Mouse (Mus musculus) G1E-ER4 (cell line): ENCODE data around the gene Iqgap1. TPM values are rescaled to one million over a fixed set of nuclear protein-coding genes. Genes with fewer than 3 reads are reported as not detected.

ENCODE experiments used
- GATA1 ChIP-seq: IDR thresholded peaks from one replicate; pipeline ENCODE4 v1.8.0; 2012; ENCODE audit warnings: low read length, inconsistent platforms
- polyA plus RNA-seq: library from polyadenylated mRNA; stranded (reverse); fragments of >175 nt; gene quantifications from 2 replicates; pipeline ENCODE4 v1.2.3, GENCODE M21; 2012

Gene Iqgap1
- polyA plus RNA-seq = 12.6 and 12.7 TPM in 2 replicates

DNA sequence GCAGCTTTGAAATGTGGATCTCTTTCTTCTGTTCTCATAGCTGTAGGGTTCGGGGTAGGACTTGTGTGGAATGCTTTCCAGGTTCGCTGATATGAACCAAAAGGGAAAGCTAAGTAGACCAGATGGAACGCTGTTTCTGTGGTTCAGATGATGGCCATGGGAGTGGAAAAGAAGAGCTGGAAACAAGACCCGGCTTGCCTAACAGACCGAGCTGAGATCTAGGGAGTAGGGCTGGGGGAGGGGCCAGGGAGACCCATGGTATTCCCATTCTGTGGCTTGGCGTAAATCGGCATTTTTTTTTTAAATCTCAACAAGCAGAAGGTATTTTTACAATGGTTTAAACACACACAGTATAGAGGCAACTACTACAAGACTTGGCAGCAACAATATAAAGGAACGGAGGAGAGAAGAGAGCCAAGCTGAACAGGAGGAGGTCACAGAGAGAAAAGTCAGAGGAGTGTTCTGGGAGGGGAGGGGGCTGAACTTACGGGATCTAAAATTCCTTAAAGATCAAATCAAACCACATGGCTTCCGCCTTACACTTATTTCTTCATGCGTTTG is at the start of gene Iqgap1:
Gene Iqgap1 (minus strand): TSS at position 132 of the 561 bp plus-strand sequence.
- no peak for TF ChIP-seq GATA1

DNA sequence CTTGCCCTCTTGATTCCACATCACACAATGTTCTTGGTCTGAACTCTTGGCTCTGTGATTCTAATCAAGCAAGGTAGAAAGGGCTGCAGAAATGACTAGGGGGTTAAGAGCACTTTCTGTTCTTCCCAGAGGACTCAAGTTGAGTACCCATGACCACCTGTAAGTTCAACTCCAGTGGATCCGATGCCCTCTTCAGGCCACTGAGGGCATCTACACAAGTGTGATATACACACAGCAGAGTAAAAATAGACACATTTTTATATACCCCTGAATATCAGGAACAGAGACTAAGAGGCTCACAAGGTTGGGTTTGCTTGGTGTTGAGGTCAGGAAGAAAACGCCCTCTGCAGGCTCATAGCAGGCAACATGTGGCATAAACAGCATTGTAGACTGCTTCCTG is 47.9 kb upstream of the Iqgap1 start:
- no peak for TF ChIP-seq GATA1

DNA sequence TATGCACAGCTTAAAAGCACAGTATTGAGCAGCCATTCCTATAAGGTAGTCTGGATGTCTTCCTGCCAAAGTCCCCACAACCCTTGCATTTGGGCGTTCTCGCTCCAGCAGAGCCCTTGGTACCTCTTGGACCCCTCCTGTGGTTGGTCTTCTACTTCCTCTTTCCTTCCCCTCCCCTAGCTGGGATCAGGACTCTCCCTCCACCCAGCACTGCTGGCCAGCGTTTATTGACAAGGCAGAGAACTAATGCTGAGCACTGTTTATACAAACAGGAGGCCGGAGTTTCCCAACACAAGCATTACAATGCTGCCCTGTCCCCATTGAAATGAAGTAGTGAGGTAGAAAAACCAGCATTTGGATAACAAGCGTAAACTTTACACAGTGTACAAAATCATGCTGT is 47.3 kb upstream of the Iqgap1 start:
- no peak for TF ChIP-seq GATA1

DNA sequence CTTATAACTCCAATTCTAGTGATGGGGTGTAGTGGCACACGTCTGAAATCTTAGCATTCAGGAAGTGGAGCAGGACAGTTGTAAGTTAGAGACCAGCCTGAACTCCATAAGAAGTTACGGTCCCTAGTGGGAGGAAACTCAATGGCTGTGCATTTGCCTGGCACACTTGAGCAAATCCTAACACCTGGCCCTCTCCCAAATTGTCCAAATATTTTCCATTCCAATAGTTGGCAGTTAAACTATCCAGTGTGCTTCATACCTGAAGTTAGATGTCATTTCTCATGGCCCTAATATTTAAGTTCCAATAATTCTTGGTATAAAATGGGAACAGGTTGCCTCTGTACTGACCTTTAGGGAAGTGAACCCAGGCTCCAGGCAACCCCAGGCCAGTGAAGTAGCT is 42.9 kb upstream of the Iqgap1 start:
- TF ChIP-seq GATA1 = no peak

DNA sequence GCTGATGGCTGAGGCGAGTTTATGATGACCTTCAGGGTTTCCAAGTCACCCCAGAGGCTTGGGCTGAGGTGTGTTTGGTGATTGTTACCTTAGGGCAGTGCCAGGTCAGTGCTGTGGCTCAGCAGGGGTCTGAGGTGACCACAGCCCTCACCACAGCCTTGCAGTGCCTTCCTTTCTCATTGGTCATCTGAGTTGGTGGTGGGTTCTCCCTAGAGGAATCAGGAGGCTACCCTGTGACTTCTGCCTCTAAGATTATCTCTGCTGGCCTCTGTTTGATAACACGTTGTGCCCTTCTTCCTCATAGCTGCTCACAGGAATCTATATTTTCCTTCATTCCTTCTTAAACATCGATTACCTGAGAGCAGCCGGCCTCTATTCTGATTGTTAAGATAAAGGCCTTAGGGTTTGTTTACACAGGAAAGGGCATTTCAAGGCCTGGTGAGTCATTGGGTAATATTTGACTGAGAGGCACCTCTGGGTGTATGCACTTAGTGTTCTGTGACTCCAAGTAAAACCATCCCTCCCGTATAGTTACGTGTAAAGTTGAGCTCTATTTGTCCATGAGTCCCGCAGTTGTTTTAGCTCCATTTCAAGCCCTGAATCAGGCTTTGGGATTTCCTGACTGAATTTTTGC is 40.9 kb upstream of the Iqgap1 start:
- TF ChIP-seq GATA1 = no peak

DNA sequence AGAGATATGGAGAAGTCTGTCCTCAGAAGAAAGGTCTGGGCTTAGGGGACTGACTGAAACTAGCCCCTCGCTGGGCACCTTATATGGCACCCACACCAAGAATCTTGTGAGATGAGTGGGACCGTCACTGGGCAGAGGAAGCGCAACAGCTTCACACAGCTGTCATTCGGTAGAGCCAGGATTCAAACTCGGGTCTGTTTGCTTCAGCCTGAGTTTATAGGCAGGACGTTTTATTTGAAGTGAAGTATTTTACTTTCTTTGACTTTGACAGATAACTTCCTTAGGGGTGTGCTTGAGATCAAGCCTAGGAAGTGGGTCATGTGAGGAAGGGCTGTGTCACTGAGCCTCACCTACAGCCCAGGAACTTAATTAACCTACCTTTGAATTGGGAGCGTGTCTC is 39.7 kb upstream of the Iqgap1 start:
- no peak for TF ChIP-seq GATA1

DNA sequence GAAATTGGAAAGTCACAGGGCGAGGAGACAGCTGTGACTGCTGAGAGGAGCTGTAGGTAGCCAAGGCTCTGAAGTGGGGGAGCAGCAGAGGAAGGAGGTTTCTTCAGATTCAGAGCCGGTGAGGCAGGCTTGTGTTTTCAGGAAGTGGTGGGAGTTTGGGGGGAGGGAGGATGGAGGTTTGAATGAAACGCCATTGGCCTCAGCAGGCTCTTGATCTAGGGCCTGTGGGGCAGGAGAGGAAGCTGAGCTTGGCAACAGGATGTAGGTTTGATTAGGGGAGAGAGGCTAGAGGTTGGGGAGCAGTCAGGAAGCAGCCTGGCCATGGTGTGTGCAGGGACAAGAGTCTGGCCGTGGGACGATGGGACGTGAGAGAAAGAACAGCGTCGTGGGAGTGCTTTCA is 39.1 kb upstream of the Iqgap1 start:
- no peak for TF ChIP-seq GATA1

DNA sequence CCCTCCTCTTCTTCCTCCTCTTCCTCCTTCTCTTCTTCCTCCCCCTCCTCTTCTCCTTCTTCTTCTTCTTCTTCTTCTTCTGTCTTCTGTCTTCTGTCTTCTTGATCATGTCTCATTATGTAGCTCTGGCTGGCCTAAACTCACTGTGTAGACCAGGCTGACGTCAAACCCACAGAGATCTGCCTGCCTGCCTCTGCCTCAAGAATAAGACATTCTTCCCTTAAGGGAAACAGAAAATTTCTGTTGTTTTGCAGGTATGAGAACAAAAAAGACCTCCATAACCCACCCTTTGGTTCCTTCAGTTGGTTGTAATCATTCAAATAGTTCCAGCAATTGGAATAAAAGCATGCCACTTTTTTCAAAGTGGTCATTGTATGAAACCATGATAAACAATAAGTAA is 38.4 kb upstream of the Iqgap1 start:
- TF ChIP-seq GATA1 = no peak

DNA sequence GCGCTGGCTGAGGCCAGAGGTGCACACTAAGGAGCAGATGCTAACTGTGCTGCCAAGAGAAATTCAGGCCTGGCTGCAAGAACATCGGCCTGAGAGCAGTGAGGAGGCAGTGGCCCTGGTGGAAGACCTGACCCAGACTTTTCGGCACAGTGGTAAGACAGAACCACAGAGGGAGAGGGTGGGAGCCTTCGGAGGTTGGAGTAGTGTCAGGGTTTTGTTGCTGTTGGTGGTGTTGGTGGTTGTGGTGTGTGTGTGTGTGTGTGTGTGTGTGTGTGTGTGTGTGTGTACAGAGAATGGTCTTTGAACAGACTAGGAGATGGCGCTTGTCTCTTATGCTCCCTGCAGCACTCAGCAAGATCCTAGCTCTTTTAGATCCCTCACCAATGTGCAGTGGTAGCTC is 37.7 kb upstream of the Iqgap1 start:
- TF ChIP-seq GATA1 = no peak

DNA sequence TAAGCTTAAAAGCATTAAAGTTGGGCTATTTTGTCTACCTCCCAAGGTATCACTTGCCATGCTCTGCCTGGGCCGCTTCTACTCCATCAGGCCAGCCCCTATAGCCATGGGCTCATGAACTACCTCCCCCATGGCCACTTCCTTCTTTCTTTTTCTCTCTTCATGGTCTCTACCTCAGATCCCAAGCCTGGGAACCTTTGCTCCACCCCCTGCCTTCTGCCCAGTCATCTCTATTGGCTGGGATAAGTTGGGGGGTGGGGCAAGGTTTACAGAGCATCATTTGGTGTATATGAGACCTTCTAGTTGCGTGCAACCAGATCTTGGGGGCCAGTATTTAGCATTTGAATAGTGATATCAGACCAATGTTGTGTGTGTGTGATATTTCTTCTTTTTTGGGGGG is 36.7 kb upstream of the Iqgap1 start:
- TF ChIP-seq GATA1 = no peak

DNA sequence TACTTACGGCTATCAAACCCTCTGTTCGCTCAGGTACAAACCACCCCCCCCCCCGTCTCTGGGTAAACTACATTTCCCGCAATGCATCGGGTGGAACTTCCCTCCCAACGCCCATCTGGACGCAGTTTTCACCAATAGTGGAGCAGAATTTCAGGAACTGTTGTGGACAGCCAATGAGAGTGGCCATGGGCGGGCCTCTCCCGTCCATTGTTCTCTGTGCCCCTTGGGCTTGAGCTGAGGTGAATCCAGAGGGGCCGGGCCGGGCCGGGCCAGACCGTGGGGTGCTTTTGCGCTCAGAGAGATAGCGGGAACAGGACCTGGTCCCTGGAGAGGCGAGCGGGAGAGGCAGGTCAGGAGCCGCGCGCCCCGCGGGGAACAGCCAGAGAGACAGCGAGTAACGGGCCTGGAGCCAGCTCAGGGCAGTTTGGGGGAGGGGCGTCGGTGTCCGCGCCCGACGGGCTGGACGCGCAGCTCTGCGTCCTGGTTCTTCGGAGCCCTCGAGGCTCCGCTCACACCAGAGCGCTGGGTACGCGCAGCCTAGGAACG is 35.0 kb upstream of the Iqgap1 start, which contains the start of gene Zscan2:
Gene Zscan2 (plus strand): TSS at position 192 of the 546 bp plus-strand sequence.
- TF ChIP-seq GATA1 = no peak

DNA sequence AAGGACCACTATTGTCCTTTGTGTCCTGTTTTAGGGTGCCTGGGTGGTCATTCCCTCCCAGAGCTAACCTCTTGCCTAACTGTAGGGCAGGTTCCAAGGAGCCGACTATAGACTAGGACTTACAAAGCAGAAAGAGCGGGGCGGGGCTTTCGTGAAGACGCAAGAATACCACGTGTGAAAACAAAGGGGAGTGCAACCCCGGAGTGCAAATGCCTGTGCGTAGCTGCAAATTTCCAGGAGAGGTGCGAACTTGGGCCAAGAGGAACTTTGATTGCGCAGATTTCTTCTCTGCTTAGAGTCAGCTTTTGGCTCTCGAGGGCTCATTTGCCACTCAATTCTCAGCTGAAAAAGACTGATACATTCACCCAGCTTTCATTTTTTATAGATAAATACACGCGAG is 34.5 kb upstream of the Iqgap1 start:
- no peak for TF ChIP-seq GATA1

DNA sequence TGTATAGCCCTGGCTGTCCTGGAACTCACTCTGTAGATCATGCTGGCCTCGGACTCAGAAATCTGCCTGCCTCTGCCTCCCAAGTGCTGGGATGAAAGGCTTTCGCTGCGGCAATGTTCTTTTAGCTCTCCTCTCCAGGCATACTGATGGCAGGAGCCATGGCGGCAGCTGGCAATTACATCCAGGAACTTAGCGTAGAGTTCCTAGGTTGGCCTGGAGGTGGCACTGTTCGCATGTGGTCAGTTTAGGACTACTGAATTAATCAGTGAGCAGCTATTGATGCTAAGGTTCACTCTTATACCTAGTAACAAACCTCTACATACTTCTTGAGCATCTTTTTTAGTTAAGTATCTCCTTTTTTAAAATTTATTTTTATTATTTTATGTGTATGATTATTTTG is 31.4 kb upstream of the Iqgap1 start:
- TF ChIP-seq GATA1 = no peak

DNA sequence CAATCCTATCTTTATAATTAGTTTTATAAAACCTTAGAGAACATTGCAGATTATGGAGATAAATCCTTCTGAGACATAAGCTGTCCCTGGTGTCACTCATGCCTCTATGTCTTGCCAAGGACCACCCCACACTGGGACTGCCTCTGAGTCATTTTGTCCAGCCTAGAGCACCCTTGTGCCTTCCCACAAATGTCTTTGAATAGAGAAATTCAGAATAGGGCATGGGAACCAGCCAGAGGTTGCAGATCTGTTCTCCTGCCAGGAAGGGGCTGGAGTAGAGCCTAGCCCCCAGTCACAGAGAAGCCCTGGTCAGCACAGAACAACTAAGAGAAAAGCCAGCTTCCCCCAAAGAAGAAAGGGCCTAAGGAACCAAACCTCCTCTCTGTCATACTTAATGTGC is 29.5 kb upstream of the Iqgap1 start:
- TF ChIP-seq GATA1 = no peak

DNA sequence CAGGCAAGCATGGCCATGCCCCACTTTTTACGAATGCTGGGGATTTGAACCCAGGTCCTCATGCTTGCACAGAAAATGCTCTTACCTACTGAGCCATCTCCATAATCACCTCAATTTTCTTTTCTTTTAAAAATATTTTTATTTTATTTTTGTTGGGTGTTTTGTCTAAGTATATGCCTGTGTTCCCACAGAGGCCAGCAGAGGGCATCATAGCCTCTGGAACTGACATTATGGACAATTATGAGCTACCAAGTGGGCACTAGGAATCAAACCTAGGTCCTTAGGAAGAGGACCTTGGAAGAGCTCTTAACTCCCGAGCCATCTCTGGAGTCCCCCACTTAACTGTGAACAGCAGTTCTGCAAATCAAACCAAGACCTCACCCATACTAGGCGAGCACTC is 27.4 kb upstream of the Iqgap1 start:
- TF ChIP-seq GATA1 = no peak

DNA sequence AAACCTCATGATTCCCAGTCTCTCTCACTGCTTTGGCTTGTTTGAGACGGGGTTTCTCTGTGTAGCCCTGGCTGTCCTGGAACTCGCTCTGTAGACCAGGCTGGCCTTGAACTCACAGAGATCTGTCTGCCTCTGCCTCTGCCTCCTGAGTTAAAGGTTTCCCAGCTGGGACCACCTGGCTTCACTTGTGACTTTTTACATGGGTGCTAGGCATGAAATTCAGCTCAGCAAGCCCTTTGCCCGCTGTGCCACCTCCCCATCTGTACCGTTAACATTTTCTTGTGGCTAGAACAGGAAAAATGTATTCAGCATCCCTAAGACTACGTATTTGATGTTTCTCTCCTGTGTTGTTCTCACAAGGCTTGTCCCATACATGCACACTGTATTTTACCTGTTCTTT is 24.7 kb upstream of the Iqgap1 start:
- no peak for TF ChIP-seq GATA1

DNA sequence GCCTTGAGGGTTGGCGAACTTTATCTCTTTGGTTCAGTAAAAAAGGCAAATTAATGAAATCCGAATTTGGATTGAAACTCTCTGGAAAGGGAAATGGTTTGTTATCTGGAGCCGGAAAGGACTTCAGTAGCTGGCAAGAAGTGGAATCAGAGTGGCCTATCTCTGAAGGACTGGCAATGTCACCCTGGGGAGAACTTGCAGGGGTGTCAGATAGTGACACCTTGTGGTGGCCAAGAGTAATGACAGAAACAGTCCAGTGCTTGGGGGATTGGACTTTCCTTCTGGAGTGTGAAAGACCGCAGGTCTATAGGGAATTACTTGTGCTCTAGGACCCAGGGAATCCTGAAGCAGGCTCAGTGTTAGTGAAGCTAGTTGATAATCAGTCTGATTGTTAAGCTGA is 23.9 kb upstream of the Iqgap1 start:
- TF ChIP-seq GATA1 = no peak

DNA sequence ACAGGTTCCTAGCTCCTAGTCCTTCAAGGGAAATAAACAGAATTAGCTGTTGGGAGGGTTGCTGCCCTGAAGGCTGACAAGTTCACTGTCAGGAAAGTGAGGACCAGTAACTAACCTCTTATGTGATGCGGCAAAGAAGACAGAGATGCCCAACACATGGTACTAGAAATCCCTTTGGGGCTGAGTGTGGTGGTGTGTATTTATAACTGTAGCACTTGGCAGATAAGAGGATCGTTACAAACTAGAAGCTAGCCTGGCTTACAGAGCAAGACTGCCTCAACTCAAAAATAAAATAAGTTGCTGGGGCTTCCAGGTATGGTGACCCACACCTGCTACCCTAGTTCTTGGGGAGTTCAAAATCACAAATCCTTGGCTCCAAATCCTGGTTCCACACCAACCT is 23.5 kb upstream of the Iqgap1 start:
- no peak for TF ChIP-seq GATA1

DNA sequence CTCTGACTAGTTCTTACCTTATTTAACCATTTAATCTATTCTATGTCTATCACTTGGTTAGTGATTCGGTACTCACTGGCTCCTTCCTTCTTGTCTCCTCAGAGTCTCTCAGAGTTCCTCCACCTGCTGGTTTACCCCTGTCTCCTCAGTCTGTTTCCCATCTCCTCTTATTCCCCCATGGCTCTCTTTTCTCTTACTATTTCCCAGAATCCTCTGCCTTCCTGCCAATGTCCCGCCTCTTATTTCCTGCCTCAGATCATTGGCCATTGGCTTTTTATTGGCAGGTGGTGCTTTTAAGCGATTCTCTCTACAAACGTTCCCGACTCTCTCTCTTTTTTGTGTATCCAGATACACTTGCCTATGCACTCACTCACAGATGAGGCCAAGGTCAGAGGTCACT is 20.9 kb upstream of the Iqgap1 start:
- TF ChIP-seq GATA1 = no peak
